In genomic region chr11:59837789-59838188, GRCm38 (mm10) we compare ENCODE assay signal across 1 mouse cellular context.
TF ChIP-seq lines count a peak whose summit lies in the region.

No protein-coding gene starts in this region.

TF ChIP-seq in ES-E14, 5 proteins besides CTCF, POLR2A, EP300 and RAD21:
- peak; percentile 83 for TF ChIP-seq ZNF384 (IDR thresholded peaks at IDR 0.05; ENCODE audit: low read depth, low read length)
